Mouse (Mus musculus): Measurements from ENCODE around the gene A730071L15Rik. TPM values are rescaled to one million over a fixed set of nuclear protein-coding genes. Genes with fewer than 3 reads are reported as not detected.
A peak's percentile ranks its signal among the peaks of the same experiment; 100 is the strongest.

The A730071L15Rik gene
- polyA plus RNA-seq (2015; fragmentation: Nextera tagmentation; extraction: Ambion mirVana) = 0.21 and 0.84 TPM in 2 replicates

GRCm38 (mm10) chr11:6199410-6200086 is at the start of gene A730071L15Rik:
Gene A730071L15Rik (plus strand): TSS chr11:6200029.
- WGBS = 1% methylated on average over 35 of the region's 35 CpGs
- peak within 1 kb of the TSS; percentile 97 for H3K27ac ChIP-seq (ENCODE audit: low read length)

GRCm38 (mm10) chr11:6152864-6153263 is 47.0 kb upstream of the A730071L15Rik start:
- no peak overlapping the region for H3K4me3 ChIP-seq (replicated peaks; ENCODE audit: low read length)
- no peaks in the 10 kb centered on the region for H3K9me3 ChIP-seq (ENCODE audit: control insufficient read depth, low read length)
- H3K4me1 ChIP-seq (replicated peaks; ENCODE audit: control insufficient read depth, insufficient read depth, low read length) = peaks cover 4% of the 10 kb centered on the region; the same call in 1 of the 2 replicates
- H3K36me3 ChIP-seq (ENCODE audit: control insufficient read depth, insufficient read depth) = peaks cover 11% of the 10 kb centered on the region; the same call in 1 of the 2 replicates
- H3K27ac ChIP-seq (ENCODE audit: low read length) = no peak overlapping the region
- 87% methylated on average over 4 of the region's 4 CpGs for WGBS
- H3K27me3 ChIP-seq (replicated peaks; ENCODE audit: control insufficient read depth, insufficient read depth, low read length) = no peaks in the 10 kb centered on the region
- H3K9ac ChIP-seq (replicated peaks; ENCODE audit: low read depth, low read length) = no peak overlapping the region
- H3K4me2 ChIP-seq (ENCODE audit: low read length) = no peak overlapping the region
- ATAC-seq = no peak

More at GRCm38 (mm10) chr11:6199410-6200086, at the start of gene A730071L15Rik:
- Histone ChIP-seq H3K9me3 (ENCODE audit: control insufficient read depth, low read length) (no peaks in the 10 kb centered on the region), H3K36me3 (ENCODE audit: control insufficient read depth, insufficient read depth) (no peaks in the 10 kb centered on the region), H3K4me3 (replicated peaks; ENCODE audit: low read length) (peak within 1 kb of the TSS; percentile 100), H3K4me1 (replicated peaks; ENCODE audit: control insufficient read depth, insufficient read depth, low read length) (peaks cover 22% of the 10 kb centered on the region), H3K27me3 (replicated peaks; ENCODE audit: control insufficient read depth, insufficient read depth, low read length) (no peaks in the 10 kb centered on the region), H3K4me2 (ENCODE audit: low read length) (peak within 1 kb of the TSS; percentile 98), H3K9ac (replicated peaks; ENCODE audit: low read depth, low read length) (peak within 1 kb of the TSS; percentile 96)
- peak; percentile 59; the same call in 1 of the 2 replicates for ATAC-seq

- H3K4me1 ChIP-seq (replicated peaks; ENCODE audit: control insufficient read depth, insufficient read depth, low read length) = peaks cover 7% of the 10 kb centered on the region; the same call in 1 of the 2 replicates
- H3K27me3 ChIP-seq (replicated peaks; ENCODE audit: control insufficient read depth, insufficient read depth, low read length) = no peaks in the 10 kb centered on the region
- H3K36me3 ChIP-seq (ENCODE audit: control insufficient read depth, insufficient read depth) = peaks cover 4% of the 10 kb centered on the region; the same call in 1 of the 2 replicates
- WGBS = 56% methylated on average over 3 of the region's 3 CpGs
- no peak for ATAC-seq
- H3K9ac ChIP-seq (replicated peaks; ENCODE audit: low read depth, low read length) = no peak overlapping the region
- 0 out of 2 replicates have a peak overlapping the region, but pooled peaks have one; percentile 14 for H3K27ac ChIP-seq (ENCODE audit: low read length)
- no peak overlapping the region for H3K4me3 ChIP-seq (replicated peaks; ENCODE audit: low read length)
- H3K4me2 ChIP-seq (ENCODE audit: low read length) = no peak overlapping the region
- H3K9me3 ChIP-seq (ENCODE audit: control insufficient read depth, low read length) = no peaks in the 10 kb centered on the region
Observed at GRCm38 (mm10) chr11:6154211-6154701, 45.6 kb upstream of the A730071L15Rik start.

GRCm38 (mm10) chr11:6156651-6157050 is 43.2 kb upstream of the A730071L15Rik start:
- no peaks in the 10 kb centered on the region for H3K36me3 ChIP-seq (ENCODE audit: control insufficient read depth, insufficient read depth)
- no peak overlapping the region for H3K9ac ChIP-seq (replicated peaks; ENCODE audit: low read depth, low read length)
- WGBS = 71% methylated on average over 5 of the region's 5 CpGs
- H3K4me2 ChIP-seq (ENCODE audit: low read length) = no peak overlapping the region
- no peak overlapping the region for H3K4me3 ChIP-seq (replicated peaks; ENCODE audit: low read length)
- H3K27me3 ChIP-seq (replicated peaks; ENCODE audit: control insufficient read depth, insufficient read depth, low read length) = no peaks in the 10 kb centered on the region
- H3K9me3 ChIP-seq (ENCODE audit: control insufficient read depth, low read length) = no peaks in the 10 kb centered on the region
- no peak for ATAC-seq
- H3K27ac ChIP-seq (ENCODE audit: low read length) = no peak overlapping the region
- peaks cover 13% of the 10 kb centered on the region for H3K4me1 ChIP-seq (replicated peaks; ENCODE audit: control insufficient read depth, insufficient read depth, low read length)

- no peak overlapping the region for H3K4me2 ChIP-seq (ENCODE audit: low read length)
- no peak for ATAC-seq
Observed at GRCm38 (mm10) chr11:6157119-6157518, 42.7 kb upstream of the A730071L15Rik start.

GRCm38 (mm10) chr11:6158515-6158914 is 41.3 kb upstream of the A730071L15Rik start:
- ATAC-seq = no peak
- Histone ChIP-seq H3K9me3 (ENCODE audit: control insufficient read depth, low read length) (no peaks in the 10 kb centered on the region), H3K4me1 (replicated peaks; ENCODE audit: control insufficient read depth, insufficient read depth, low read length) (peaks cover 13% of the 10 kb centered on the region), H3K4me3 (replicated peaks; ENCODE audit: low read length) (no peak overlapping the region), H3K9ac (replicated peaks; ENCODE audit: low read depth, low read length) (no peak overlapping the region), H3K27ac (ENCODE audit: low read length) (no peak overlapping the region), H3K27me3 (replicated peaks; ENCODE audit: control insufficient read depth, insufficient read depth, low read length) (no peaks in the 10 kb centered on the region), H3K36me3 (ENCODE audit: control insufficient read depth, insufficient read depth) (no peaks in the 10 kb centered on the region), H3K4me2 (ENCODE audit: low read length) (no peak overlapping the region)
- 87% methylated on average over 1 of the region's 1 CpGs for WGBS

More at GRCm38 (mm10) chr11:6157119-6157518, 42.7 kb upstream of the A730071L15Rik start:
- no peaks in the 10 kb centered on the region for H3K9me3 ChIP-seq (ENCODE audit: control insufficient read depth, low read length)
- no peak overlapping the region for H3K4me3 ChIP-seq (replicated peaks; ENCODE audit: low read length)
- H3K36me3 ChIP-seq (ENCODE audit: control insufficient read depth, insufficient read depth) = no peaks in the 10 kb centered on the region
- 82% methylated on average over 5 of the region's 5 CpGs for WGBS
- no peaks in the 10 kb centered on the region for H3K27me3 ChIP-seq (replicated peaks; ENCODE audit: control insufficient read depth, insufficient read depth, low read length)
- no peak overlapping the region for H3K9ac ChIP-seq (replicated peaks; ENCODE audit: low read depth, low read length)
- H3K27ac ChIP-seq (ENCODE audit: low read length) = no peak overlapping the region
- peaks cover 13% of the 10 kb centered on the region for H3K4me1 ChIP-seq (replicated peaks; ENCODE audit: control insufficient read depth, insufficient read depth, low read length)

- Histone ChIP-seq H3K4me2 (ENCODE audit: low read length) (no peak overlapping the region), H3K4me1 (replicated peaks; ENCODE audit: control insufficient read depth, insufficient read depth, low read length) (peaks cover 9% of the 10 kb centered on the region), H3K27ac (ENCODE audit: low read length) (no peak overlapping the region), H3K9ac (replicated peaks; ENCODE audit: low read depth, low read length) (no peak overlapping the region), H3K9me3 (ENCODE audit: control insufficient read depth, low read length) (no peaks in the 10 kb centered on the region), H3K27me3 (replicated peaks; ENCODE audit: control insufficient read depth, insufficient read depth, low read length) (no peaks in the 10 kb centered on the region), H3K4me3 (replicated peaks; ENCODE audit: low read length) (no peak overlapping the region), H3K36me3 (ENCODE audit: control insufficient read depth, insufficient read depth) (no peaks in the 10 kb centered on the region)
- ATAC-seq = no peak
- 89% methylated on average over 4 of the region's 4 CpGs for WGBS
Observed at GRCm38 (mm10) chr11:6159704-6160275, 40.0 kb upstream of the A730071L15Rik start.

- Histone ChIP-seq H3K9ac (replicated peaks; ENCODE audit: low read depth, low read length) (no peak overlapping the region), H3K9me3 (ENCODE audit: control insufficient read depth, low read length) (no peaks in the 10 kb centered on the region), H3K4me1 (replicated peaks; ENCODE audit: control insufficient read depth, insufficient read depth, low read length) (peaks cover 9% of the 10 kb centered on the region), H3K36me3 (ENCODE audit: control insufficient read depth, insufficient read depth) (no peaks in the 10 kb centered on the region), H3K4me3 (replicated peaks; ENCODE audit: low read length) (no peak overlapping the region), H3K4me2 (ENCODE audit: low read length) (no peak overlapping the region), H3K27ac (ENCODE audit: low read length) (no peak overlapping the region), H3K27me3 (replicated peaks; ENCODE audit: control insufficient read depth, insufficient read depth, low read length) (no peaks in the 10 kb centered on the region)
- no peak for ATAC-seq
- 76% methylated on average over 3 of the region's 3 CpGs for WGBS
Observed at GRCm38 (mm10) chr11:6160663-6161271, 39.1 kb upstream of the A730071L15Rik start.

- Histone ChIP-seq H3K4me1 (replicated peaks; ENCODE audit: control insufficient read depth, insufficient read depth, low read length) (peaks cover 11% of the 10 kb centered on the region), H3K36me3 (ENCODE audit: control insufficient read depth, insufficient read depth) (no peaks in the 10 kb centered on the region), H3K4me3 (replicated peaks; ENCODE audit: low read length) (no peak overlapping the region), H3K9ac (replicated peaks; ENCODE audit: low read depth, low read length) (no peak overlapping the region), H3K4me2 (ENCODE audit: low read length) (no peak overlapping the region), H3K27me3 (replicated peaks; ENCODE audit: control insufficient read depth, insufficient read depth, low read length) (no peaks in the 10 kb centered on the region), H3K9me3 (ENCODE audit: control insufficient read depth, low read length) (no peaks in the 10 kb centered on the region), H3K27ac (ENCODE audit: low read length) (no peak overlapping the region)
- ATAC-seq = no peak
Observed at GRCm38 (mm10) chr11:6161549-6161948, 38.3 kb upstream of the A730071L15Rik start.
